Mouse (Mus musculus) embryonic facial prominence, embryonic 14.5 days (tissue): ENCODE results near the gene Tbata. TPM values are rescaled to one million over a fixed set of nuclear protein-coding genes. Genes with fewer than 3 reads are reported as not detected.

Experiments
- ATAC-seq: fragments of 200-750 bp; cut with Nextera tagmentation; 2 replicates; pipeline ENCODE4 v1.8.0; 2017; ENCODE audit warnings: low read depth, moderate number of reproducible peaks, moderate TSS enrichment
- DNase-seq: peaks from one replicate; pipeline ENCODE4 v3.0.0-alpha.2; 2015; ENCODE audit warnings: low spot score
- H3K27ac ChIP-seq: fragments of 300-500 bp; sonication (generic); replicated peaks from 2 replicates; pipeline ENCODE4 v1.5.1; 2014; ENCODE audit warnings: low read depth, mild to moderate bottlenecking, low read length, moderate library complexity
- H3K27me3 ChIP-seq: fragments of 300-500 bp; sonication (generic); replicated peaks from 2 replicates; pipeline ENCODE4 v1.6.1; 2014; ENCODE audit warnings: low read length; ENCODE audit not compliant: control insufficient read depth, insufficient read depth
- H3K36me3 ChIP-seq: fragments of 300-500 bp; sonication (generic); 2 replicates; pipeline ENCODE4 v1.6.1; 2014; ENCODE audit warnings: low read length, mixed read lengths; ENCODE audit not compliant: control insufficient read depth, insufficient read depth
- H3K4me1 ChIP-seq: fragments of 300-500 bp; sonication (generic); 2 replicates; pipeline ENCODE4 v1.6.1; 2014; ENCODE audit warnings: antibody characterized with exemption, low read length; ENCODE audit not compliant: control insufficient read depth, insufficient read depth
- H3K4me2 ChIP-seq: fragments of 300-500 bp; sonication (generic); 2 replicates; pipeline ENCODE4 v1.6.1; 2014; ENCODE audit warnings: low read depth, mild to moderate bottlenecking, low read length, moderate library complexity, mixed read lengths
- H3K4me3 ChIP-seq: fragments of 300-500 bp; sonication (generic); 2 replicates; pipeline ENCODE4 v1.5.1; 2014; ENCODE audit warnings: low read depth, mild to moderate bottlenecking, low read length
- H3K9ac ChIP-seq: fragments of 300-500 bp; sonication (generic); 2 replicates; pipeline ENCODE4 v1.6.1; 2014; ENCODE audit warnings: low read depth, mild to moderate bottlenecking, low read length, moderate library complexity, mixed read lengths
- H3K9me3 ChIP-seq: fragments of 300-500 bp; sonication (generic); 2 replicates; pipeline ENCODE4 v1.6.1; 2016; ENCODE audit warnings: low read length; ENCODE audit not compliant: control insufficient read depth
- WGBS: fragments of 180-500 bp; shearing (Covaris S2); extraction: QIAGEN DNeasy Blood & Tissue Kit; methylation state at CpG from one replicate; pipeline ENCODE4 v1.1.7; 2014; 5-methylcytosine and 5-hydroxymethylcytosine counted together
- polyA plus RNA-seq: library from polyadenylated mRNA; unstranded; fragments of >200 nt; fragmentation: Nextera tagmentation; extraction: Ambion mirVana; gene quantifications from 2 replicates; pipeline ENCODE4 v1.2.1, GENCODE M21; 2014

The Tbata gene
- polyA plus RNA-seq, 1 experiment from 2014 or later = 1.2 TPM

DNA sequence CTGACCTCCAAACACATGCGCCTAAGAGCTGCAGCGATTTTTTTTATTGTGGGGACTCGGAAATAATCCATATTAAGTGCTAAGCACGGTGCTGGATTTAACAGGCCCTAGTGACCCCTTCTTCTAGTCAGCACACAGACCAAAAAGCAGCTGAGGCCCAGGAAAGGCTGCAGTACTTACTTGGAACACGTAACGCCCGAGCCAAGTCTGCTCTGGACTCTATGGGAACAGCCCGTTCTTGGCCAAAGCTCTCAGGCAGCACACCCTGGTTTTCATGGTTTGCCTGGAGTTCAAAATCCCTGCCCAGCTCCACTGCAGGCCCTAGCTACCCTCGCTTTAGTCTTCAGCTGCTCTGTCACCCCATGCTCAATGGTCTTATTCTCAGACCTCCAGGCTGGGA is 22.9 kb downstream of the Tbata start:
- no peak overlapping the region for H3K4me2 ChIP-seq
- no peaks in the 10 kb centered on the region for H3K4me1 ChIP-seq
- H3K36me3 ChIP-seq = no peaks in the 10 kb centered on the region
- no peak overlapping the region for H3K27ac ChIP-seq
- no peaks in the 10 kb centered on the region for H3K27me3 ChIP-seq
- H3K9me3 ChIP-seq = no peaks in the 10 kb centered on the region
- no peak for DNase-seq
- H3K9ac ChIP-seq = no peak overlapping the region
- no peak for ATAC-seq
- 68% methylated on average over 8 of the region's 9 CpGs for WGBS
- no peak overlapping the region for H3K4me3 ChIP-seq

DNA sequence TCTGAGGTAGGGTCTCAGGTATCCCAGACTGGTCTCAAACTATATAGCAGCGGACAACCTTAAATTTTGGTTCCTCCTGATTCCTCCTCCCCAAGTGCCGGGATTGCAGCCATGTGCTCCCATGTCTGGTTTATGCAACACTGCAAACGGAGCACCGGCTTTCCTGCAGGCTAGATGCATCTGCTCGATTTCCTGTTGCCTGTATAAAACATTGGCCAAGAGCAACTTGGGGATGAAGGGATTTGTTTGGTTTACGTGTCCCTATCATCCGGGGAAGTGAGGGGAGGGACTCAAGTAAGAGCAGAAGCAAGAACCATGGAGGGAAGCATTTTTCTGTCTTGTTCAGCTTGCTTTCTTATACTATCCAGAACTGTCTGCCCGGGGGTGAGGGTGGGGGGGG is 23.5 kb downstream of the Tbata start:
- Histone ChIP-seq H3K4me3 (no peak overlapping the region), H3K36me3 (no peaks in the 10 kb centered on the region), H3K4me2 (no peak overlapping the region), H3K9ac (no peak overlapping the region), H3K27ac (no peak overlapping the region), H3K9me3 (no peaks in the 10 kb centered on the region), H3K27me3 (no peaks in the 10 kb centered on the region), H3K4me1 (no peaks in the 10 kb centered on the region)
- no peak for ATAC-seq
- WGBS = 74% methylated on average over 8 of the region's 8 CpGs
- DNase-seq = no peak

DNA sequence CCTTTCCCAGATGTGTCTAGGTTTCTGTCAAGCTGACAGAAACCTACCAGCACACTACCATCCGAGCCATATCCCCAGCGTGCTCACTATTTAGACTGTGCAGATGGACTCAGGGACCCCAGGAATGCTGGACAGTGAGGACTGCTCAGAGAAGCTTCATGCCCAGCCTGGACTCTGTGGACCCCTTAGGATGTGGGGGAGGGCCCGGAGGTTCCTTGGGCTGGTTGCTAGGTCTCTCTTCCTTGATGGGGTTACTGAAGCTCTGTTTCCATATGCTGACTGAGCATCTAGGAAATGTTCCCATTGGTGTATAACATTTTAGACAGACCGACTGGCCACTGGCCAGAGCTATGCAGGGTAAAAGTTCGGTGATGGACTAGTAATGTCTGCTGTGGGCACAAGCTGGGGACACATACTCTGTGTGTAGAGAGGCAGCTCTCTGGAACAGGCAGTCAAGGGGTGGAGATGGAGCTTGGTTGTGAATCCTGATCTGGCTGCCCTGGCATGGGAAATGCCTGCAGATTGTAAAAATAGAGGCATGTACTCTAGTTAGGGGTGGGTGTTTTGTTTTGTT is 24.1 kb downstream of the Tbata start:
- Histone ChIP-seq H3K27ac (no peak overlapping the region), H3K9me3 (no peaks in the 10 kb centered on the region), H3K27me3 (no peaks in the 10 kb centered on the region), H3K4me2 (no peak overlapping the region), H3K4me3 (no peak overlapping the region), H3K9ac (no peak overlapping the region), H3K36me3 (no peaks in the 10 kb centered on the region), H3K4me1 (no peaks in the 10 kb centered on the region)
- ATAC-seq (no peak), DNase-seq (no peak)
- 87% methylated on average over 5 of the region's 5 CpGs for WGBS

DNA sequence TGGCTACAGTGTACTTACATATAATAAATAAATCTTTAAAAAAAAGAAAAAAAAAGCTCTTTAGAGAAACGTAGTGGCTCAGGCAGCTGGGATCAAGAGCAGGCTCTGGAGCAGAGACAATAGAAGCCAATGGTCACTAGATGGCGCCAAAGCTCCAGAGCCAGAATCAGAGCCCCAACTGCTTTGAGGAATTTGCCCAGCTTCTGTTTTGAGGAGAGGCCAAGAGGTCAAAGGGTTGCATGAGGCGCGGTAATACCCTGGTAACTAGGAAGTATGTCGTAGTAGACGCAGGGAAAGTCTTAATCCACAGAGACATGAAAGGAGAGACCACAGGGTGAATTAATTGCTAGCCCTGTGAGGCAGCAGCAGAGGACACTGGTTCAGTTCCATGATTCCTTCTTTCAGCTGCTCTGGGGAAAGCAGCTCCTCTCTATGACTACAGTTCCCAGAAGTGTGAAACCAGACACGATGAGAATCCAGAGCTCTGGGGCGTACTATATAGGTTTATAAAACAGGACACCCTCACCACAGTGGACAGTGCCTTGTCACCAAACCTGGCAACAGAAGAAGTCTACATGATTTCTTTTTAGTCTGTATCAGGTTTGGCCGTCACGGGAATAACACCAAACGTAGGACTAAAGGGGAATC is 27.9 kb downstream of the Tbata start:
- Histone ChIP-seq H3K9me3 (no peaks in the 10 kb centered on the region), H3K4me3 (no peak overlapping the region), H3K27me3 (no peaks in the 10 kb centered on the region), H3K36me3 (no peaks in the 10 kb centered on the region), H3K27ac (no peak overlapping the region), H3K4me1 (no peaks in the 10 kb centered on the region), H3K4me2 (no peak overlapping the region), H3K9ac (no peak overlapping the region)
- 19% methylated on average over 11 of the region's 11 CpGs for WGBS
- DNase-seq = peak; percentile 87
- ATAC-seq = peak; percentile 56

DNA sequence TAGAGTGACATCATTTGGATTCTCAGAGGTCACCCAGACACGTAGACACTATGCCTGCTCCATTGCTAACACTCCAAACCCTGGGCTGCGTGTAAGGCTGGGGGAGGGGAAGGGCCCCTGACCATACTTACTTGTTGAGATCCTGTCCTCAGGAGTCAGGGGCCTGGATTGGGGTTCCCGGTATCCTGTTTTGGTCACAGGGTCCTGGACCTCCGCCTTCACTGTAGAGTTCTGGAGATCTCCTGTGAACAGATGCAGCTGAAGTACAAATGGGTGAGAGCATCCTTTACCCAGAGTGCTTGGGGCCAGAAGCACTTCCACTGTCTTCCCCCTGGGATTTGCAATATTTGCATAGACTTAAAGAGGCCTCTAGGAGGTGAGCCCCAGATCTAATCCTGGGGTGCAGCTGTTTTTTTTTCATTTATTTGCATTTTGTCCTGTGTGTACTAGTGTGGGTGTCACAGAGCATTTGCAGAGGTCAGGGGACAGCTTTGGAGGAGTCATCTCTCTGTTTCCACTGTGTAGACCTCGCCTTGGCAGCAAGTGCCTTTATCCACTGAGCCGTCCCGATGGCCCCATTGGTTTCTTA is 28.6 kb downstream of the Tbata start:
- H3K4me1 ChIP-seq = no peaks in the 10 kb centered on the region
- ATAC-seq (no peak), DNase-seq (no peak)
- H3K27ac ChIP-seq = no peak overlapping the region
- H3K36me3 ChIP-seq = no peaks in the 10 kb centered on the region
- H3K4me2 ChIP-seq = no peak overlapping the region
- no peaks in the 10 kb centered on the region for H3K27me3 ChIP-seq
- no peak overlapping the region for H3K9ac ChIP-seq
- H3K4me3 ChIP-seq = no peak overlapping the region
- H3K9me3 ChIP-seq = no peaks in the 10 kb centered on the region
- WGBS = 74% methylated on average over 7 of the region's 7 CpGs

DNA sequence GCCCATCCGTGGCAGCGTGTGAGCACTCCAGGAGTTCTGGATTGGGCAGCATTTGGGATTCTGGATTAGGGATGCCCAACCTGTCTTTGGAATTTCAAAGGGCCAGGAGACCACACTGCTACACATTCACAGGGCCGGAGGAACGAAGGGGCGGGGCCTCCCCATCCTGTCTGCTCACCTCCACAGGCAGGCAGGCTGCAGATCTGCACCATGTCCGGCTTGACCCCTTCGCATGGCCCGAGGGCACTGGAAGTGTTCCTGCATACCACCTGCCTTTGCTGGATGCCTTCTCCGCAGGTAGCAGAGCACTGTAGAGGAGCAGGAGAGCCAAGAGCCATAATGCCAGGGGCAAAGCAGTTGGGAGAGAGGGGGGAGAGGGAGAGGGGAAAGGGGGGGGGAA is 29.2 kb downstream of the Tbata start:
- Histone ChIP-seq H3K36me3 (no peaks in the 10 kb centered on the region), H3K4me3 (no peak overlapping the region), H3K9me3 (no peaks in the 10 kb centered on the region), H3K27me3 (no peaks in the 10 kb centered on the region), H3K27ac (no peak overlapping the region), H3K9ac (no peak overlapping the region), H3K4me2 (no peak overlapping the region), H3K4me1 (no peaks in the 10 kb centered on the region)
- WGBS = 33% methylated on average over 9 of the region's 9 CpGs
- DNase-seq (no peak), ATAC-seq (no peak)

DNA sequence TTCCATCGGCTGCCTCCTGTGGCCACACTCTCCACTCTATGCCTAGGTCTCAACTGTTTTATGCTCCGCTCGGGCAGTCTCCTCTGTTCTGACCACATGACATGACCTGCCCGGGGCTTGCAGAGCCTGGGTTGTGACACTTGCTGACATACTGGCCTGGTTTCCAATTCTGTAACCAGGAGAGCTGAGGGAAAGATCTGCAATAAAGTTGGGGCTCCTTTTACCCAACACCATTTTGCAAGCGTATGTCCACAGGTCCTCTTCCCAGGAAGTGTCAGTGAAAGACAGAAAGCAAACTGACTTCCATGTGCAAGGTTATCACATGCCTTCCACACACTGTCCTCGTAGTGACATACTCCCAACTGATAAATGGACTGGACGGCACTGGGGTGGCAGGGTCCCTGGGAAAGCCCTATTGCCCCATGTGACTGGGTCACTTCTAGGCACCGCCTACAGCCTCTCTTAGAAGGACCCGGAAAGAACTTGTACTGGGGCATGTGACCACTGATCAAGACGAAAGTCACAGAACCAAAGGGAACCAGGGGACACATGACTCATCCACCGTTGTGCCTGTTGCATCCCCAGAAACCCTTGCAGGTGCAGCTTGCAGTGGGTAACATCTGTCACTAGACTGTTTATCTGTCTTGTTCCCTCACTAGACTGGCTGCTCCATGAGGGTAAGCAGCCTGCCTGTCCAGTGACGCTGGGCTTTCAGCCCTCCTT is 30.0 kb downstream of the Tbata start:
- no peak overlapping the region for H3K9ac ChIP-seq
- ATAC-seq (no peak), DNase-seq (no peak)
- 81% methylated on average over 12 of the region's 12 CpGs for whole genome bisulfite sequencing
- H3K4me2 ChIP-seq = no peak overlapping the region
- H3K27me3 ChIP-seq = no peaks in the 10 kb centered on the region
- H3K9me3 ChIP-seq = no peaks in the 10 kb centered on the region
- no peak overlapping the region for H3K27ac ChIP-seq
- no peaks in the 10 kb centered on the region for H3K36me3 ChIP-seq
- no peak overlapping the region for H3K4me3 ChIP-seq
- H3K4me1 ChIP-seq = no peaks in the 10 kb centered on the region

DNA sequence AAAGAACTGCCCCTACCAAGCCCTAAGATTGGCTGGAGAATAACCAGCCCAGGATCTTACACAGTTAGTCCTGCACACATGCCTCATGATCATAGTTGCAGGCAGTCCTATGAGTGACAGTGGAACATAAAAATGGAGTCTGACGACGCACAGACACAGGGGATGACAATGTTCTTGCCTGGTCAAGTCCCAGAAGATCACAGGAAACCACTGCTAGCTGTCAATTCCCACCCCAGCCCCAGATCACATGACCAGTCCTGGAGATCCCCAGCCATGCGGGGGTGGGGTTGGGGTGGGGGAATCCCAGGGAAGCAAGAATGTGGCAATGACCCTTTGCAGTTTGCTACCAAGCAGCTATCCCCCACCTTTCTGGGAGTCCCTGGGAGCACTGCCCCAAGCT is 32.2 kb downstream of the Tbata start:
- H3K4me1 ChIP-seq = no peaks in the 10 kb centered on the region
- no peak overlapping the region for H3K9ac ChIP-seq
- no peaks in the 10 kb centered on the region for H3K36me3 ChIP-seq
- H3K9me3 ChIP-seq = no peaks in the 10 kb centered on the region
- ATAC-seq = no peak
- no peak for DNase-seq
- no peaks in the 10 kb centered on the region for H3K27me3 ChIP-seq
- no peak overlapping the region for H3K27ac ChIP-seq
- WGBS = 61% methylated on average over 3 of the region's 3 CpGs
- no peak overlapping the region for H3K4me3 ChIP-seq
- no peak overlapping the region for H3K4me2 ChIP-seq
